Mouse (Mus musculus) layer of hippocampus, postnatal 25 days (tissue): ENCODE data around the gene 4922502D21Rik. TPM values are rescaled to one million over a fixed set of nuclear protein-coding genes. Genes with fewer than 3 reads are reported as not detected.

Experiments
- DNase-seq, 2 experiments: peaks; one replicate each; pipeline ENCODE4 v3.0.0; 2022; ENCODE audit warnings: mixed read lengths in 2 of 2, low spot score in 1 of 2; ENCODE audit errors: extremely low spot score in 1 of 2
- total RNA-seq, 2 experiments: library from RNA; stranded (reverse); gene quantifications; 2 replicates each; pipeline ENCODE4 v1.2.3; 2021

4922502D21Rik gene
- total RNA-seq, 2 experiments from 2014 or later = not detected

DNA sequence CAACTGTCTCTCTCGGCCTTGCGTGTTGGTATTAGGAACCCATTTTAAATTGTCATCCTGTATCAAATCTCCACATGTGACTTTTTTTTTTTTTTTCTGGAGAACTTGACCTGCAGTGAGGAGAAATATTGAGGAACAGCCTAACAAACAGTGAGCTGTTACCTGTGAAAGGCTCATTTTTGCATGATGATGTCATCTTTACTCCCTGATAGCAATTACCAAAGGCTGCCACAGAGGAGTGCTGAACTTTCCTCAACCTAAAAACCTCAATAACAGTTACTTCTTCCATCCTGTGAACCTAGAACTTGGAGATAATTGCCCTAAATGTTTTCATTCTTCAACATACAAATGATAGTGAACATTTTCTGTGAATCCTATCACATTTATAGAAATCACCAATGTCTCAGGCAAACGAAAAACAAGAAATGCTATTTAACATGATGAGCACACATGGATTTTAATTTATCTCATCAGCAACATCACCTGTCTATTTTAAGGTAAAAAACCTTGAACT is 16.9 kb downstream of the 4922502D21Rik start:
- DNase-seq = no peak

DNA sequence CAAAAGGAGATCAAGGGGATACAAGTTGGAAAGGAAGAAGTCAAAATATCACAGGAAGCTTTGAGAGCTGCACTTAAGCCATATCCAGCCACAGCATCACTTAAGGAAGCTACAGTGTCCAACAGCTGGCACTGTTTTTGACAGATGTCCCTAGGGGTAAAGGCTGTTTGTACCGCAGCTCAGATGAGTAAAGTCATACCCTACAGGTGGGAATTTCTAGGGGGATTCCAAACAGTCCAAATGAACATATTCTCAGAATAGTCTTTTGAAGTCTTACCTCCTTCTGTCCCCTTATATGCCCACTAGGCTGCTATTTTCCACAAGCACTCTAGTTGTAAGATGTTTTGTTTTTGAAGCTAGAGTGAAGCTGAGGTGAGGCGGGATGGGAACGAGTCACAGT is 19.1 kb downstream of the 4922502D21Rik start:
- DNase-seq = no peak

GRCm38 (mm10) chr6:129304180-129304579 is 27.4 kb downstream of the 4922502D21Rik start:
- DNase-seq = no peak

GRCm38 (mm10) chr6:129288708-129289107 is 42.9 kb downstream of the 4922502D21Rik start:
- no peak for DNase-seq

DNA sequence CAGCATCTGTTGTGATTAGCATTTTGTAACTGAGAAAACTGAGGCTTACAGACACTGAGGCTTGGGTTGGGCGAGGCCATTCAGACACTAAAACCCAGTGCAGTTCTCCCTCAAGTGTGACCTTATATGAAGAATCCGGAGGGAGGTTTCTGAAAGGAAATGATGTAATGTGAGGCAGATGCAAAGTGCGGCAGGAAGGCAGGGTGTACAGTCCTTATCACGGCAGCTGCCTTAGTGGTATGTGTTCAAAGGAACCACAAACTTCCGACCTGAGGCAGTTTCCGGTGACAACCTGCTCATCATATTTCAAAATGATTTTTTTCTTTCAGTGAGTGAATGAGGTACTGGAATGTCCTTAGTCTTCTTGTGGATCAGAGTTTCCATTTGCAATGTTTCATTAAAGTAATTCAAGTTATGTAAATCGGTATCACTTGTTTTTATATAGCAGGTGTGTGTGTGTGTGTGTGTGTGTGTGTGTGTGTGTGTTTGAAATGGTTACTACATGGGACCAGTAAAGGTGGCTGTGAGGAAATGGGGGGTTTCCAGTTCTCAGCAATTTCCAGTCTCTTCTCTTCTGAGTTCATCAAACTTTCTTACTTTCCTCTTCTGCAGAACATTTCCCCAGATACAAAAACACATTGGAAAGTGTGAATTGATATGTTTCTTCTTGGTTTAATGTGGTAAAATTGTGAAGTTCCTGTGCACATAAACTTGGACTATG is 47.1 kb downstream of the 4922502D21Rik start:
- DNase-seq = no peak

- no peak for DNase-seq
These were observed 48.3 kb downstream of the 4922502D21Rik start for GRCm38 (mm10) chr6:129283271-129283670.

DNA sequence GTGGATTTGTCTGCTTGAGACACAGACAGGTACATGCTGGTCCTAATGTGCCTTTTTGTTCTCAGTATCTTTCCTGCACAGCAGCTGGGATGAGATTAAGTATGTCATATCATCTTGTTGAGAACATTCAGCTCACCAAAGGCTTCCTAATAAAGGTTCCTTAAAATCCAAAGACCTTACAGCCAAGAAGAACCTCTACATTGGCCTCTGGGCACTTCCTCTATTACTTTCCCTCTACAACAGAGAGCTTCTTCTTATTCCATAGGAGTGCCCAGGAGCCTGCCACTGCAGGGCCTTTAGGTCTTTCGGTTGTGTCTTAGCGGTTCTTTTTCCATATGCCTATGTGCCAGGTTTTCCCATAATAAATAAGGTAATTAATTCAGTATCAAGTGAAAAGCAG is 55.1 kb downstream of the 4922502D21Rik start:
- DNase-seq = no peak

DNA sequence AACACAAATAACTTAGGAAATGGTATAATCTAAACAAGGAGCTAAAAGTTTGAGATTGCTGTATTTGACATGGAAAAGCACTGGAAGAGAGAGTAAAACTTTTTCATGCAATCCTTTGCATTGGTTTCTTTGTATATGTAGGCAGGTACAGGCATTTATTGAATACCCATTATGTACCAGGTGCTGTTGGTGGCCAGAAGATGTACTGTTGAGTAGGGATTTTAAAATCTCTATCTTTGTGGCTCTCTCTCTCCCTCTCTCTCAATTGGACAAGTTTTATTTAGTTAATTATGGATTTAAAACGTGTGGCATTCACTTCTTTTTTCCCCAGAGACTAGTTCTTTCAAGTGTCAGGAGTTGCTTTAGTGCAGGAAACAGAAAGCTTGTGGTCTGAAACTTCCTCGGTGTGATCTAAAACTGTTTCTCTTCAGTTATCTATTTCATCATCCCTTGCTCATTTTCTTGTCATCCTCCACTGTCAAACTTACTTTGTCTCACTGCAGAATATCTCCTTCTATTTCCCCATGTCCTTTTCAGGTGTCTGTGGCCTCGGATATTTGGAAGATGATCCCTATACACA is 55.9 kb downstream of the 4922502D21Rik start:
- DNase-seq = no peak

DNA sequence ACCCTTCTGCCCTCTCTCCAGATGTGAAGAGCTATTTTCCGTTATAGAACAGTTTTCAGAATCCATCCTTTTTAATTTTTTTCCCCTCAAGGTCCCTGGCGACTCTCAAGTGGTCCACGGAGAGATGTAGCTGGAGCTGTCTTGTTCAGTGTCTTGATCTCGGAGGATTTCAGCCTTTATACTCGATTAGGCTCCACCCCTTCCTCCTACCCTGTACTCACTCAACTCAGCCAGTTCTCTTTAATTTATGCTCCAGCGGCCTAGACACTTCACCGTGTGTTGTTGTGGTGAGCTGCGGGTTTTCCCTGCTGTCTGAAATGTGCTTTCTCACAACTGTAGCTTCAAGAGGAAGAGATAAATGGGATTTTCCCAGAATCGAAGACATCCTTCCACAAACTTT is 56.4 kb downstream of the 4922502D21Rik start, which contains the start of gene Cd69:
Cd69 (minus strand) TSS at position 217 of the 400 bp plus-strand sequence.
- no peak for DNase-seq

- no peak for DNase-seq
These were observed 57.1 kb downstream of the 4922502D21Rik start for GRCm38 (mm10) chr6:129274476-129274875.

- DNase-seq = no peak
These were observed 57.9 kb downstream of the 4922502D21Rik start for GRCm38 (mm10) chr6:129273662-129274061.

Other genes starting within 250 kb of the 4922502D21Rik start
- not detected for gene Clec2e, start 230.9 kb downstream of the 4922502D21Rik start, total RNA-seq
- gene Clec2d, start 151.2 kb downstream of the 4922502D21Rik start, total RNA-seq = 1 to 10 TPM; 6.2 to 7.4 TPM
- gene Cd69, start 56.4 kb downstream of the 4922502D21Rik start, total RNA-seq = not detected
- gene Clec12a, start 10.9 kb upstream of the 4922502D21Rik start, total RNA-seq = not detected
- gene Clec12b, start 54.1 kb upstream of the 4922502D21Rik start, total RNA-seq = not detected
- not detected for gene Clec1b, start 65.5 kb upstream of the 4922502D21Rik start, total RNA-seq
- not detected for gene Clec9a, start 77.1 kb upstream of the 4922502D21Rik start, total RNA-seq
- gene Clec1a, start 120.2 kb upstream of the 4922502D21Rik start, total RNA-seq = 1 to 10 TPM; 3.1 to 3.5 TPM
- gene Olr1, start 175.4 kb upstream of the 4922502D21Rik start, total RNA-seq = not detected
- gene Tmem52b, start 180.8 kb upstream of the 4922502D21Rik start, total RNA-seq = not detected
- gene Gabarapl1, start 201.4 kb upstream of the 4922502D21Rik start, total RNA-seq = 100 to 1,000 TPM; 613 to 690 TPM
- gene Klre1, start 246.1 kb upstream of the 4922502D21Rik start, total RNA-seq = not detected